Mouse (Mus musculus): ENCODE measurements around the gene Vps29. TPM values are rescaled to one million over a fixed set of nuclear protein-coding genes. Genes with fewer than 3 reads are reported as not detected.

The Vps29 gene
- polyA plus RNA-seq, 1 experiment from 2014 or later = 187 TPM

DNA sequence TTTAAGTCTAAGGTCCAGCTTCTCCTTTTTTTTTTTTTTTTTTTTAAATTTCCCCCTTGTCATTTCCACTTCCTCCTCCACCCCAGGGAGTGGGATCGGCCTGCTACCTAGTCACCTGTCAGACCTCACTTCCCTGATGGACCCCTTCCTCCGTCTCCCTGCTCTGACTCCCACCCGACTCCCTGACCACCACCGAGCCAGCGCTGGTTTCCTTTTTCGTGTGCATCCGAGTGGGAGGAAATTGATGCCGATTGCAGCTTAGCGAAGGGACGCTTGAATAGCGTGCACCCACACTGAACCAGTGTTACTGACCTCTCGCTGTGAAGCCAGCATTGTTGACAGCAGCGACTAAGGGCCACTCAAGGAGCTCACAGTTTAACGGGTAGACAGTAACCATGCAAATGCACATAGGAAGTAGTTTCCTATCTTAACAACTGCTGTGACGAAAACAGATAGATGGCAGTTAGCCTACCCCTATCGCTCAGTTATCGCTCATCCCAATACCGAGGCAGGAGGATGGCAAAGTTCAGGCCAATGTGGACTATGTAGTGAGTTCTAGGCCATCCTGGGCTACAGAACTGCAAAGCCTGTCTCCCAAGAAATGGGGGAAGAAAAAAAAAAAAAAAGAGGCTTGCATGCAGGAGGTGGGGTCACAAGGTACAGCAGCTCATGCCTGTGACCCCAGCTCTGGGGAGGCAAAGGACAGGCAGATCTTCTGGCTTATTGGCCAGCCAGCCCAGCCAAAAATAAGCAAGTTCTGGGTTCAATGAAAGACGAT, 38.2 kb downstream of the Vps29 start:
- Histone ChIP-seq H3K27ac (peak overlapping the region; percentile 85), H3K4me1 (peaks cover 13% of the 10 kb centered on the region), H3K4me3 (peak overlapping the region; percentile 89), H3K36me3 (replicated peaks) (peaks cover 21% of the 10 kb centered on the region), H3K27me3 (ENCODE audit: poor library complexity, severe bottlenecking) (no peaks in the 10 kb centered on the region), H3K9me3 (no peaks in the 10 kb centered on the region)
- no peak for DNase-seq (ENCODE audit: extremely low spot score, low spot score)
- 18% methylated on average over 19 of the region's 19 CpGs for WGBS

DNA sequence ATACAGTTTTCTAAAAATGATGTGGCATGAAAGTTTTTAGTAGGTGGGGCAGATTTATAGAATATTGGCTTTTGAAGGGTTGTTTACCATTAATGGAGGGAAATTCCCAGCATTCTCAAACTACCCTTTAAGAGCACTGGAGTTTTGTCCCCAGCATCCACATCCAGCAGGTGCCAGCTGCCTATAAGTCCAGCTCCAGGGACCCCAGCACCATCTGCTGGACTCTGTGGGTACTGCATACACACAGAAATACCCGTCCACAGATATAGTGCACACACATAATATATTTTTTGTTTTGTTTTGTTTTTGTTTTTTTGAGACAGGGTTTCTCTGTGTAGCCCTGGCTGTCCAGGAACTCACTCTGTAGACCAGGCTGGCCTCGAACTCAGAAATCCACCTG, 39.7 kb downstream of the Vps29 start:
- H3K27me3 ChIP-seq (ENCODE audit: poor library complexity, severe bottlenecking) = no peaks in the 10 kb centered on the region
- H3K4me3 ChIP-seq = no peak overlapping the region
- H3K36me3 ChIP-seq (replicated peaks) = peaks cover 35% of the 10 kb centered on the region
- no peaks in the 10 kb centered on the region for H3K9me3 ChIP-seq
- H3K27ac ChIP-seq = no peak overlapping the region
- H3K4me1 ChIP-seq = peaks cover 13% of the 10 kb centered on the region
- 52% methylated on average over 2 of the region's 2 CpGs for whole genome bisulfite sequencing
- peak; percentile 69 for DNase-seq (ENCODE audit: extremely low spot score, low spot score)

DNA sequence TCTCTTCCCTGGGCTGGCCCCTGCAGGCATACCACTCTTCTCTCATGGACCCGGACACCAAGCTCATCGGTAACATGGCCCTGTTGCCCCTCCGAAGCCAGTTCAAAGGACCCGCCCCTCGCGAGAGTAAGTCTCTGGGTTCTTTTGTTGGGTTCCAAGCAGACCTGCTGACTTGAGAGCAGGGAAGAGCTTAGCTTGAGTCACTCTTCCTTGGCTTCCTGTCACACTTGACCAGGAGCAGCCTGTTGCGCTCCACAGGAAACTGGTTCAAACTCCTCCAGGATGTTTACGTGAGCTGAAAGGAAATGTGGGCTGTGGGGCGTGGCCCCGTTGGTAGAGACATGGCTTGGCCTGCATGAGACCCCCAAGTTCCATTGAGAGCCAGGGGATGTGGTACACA, 42.6 kb downstream of the Vps29 start:
- Histone ChIP-seq H3K4me1 (peaks cover 13% of the 10 kb centered on the region), H3K36me3 (replicated peaks) (peaks cover 59% of the 10 kb centered on the region)
- 92% methylated on average over 10 of the region's 10 CpGs for WGBS

DNA sequence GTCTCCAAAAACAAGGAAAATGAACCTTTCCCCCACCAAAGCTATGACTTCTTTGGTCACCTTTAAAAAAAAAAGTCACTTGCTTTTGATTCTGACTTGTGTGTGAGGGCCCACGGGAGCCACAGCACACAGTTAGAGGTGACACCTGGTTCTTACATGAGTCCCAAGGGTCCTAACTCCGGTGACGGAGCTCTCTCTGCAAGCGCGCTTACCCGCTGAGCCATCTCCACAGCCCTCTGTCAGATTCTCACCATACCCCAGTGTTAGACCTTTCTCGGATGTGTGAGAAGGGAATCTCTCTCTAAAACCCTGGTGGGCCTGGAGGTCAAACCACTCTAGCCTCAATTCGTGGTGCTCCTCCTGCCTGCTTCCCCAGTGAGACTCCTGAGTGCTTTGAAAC, 43.3 kb downstream of the Vps29 start:
- WGBS = 96% methylated on average over 8 of the region's 8 CpGs
- H3K36me3 ChIP-seq (replicated peaks) = peaks cover 66% of the 10 kb centered on the region
- H3K9me3 ChIP-seq = no peaks in the 10 kb centered on the region
- no peak overlapping the region for H3K4me3 ChIP-seq
- no peaks in the 10 kb centered on the region for H3K27me3 ChIP-seq (ENCODE audit: poor library complexity, severe bottlenecking)
- H3K27ac ChIP-seq = no peak overlapping the region
- H3K4me1 ChIP-seq = peaks cover 9% of the 10 kb centered on the region
- DNase-seq (ENCODE audit: extremely low spot score, low spot score) = no peak

More for the DNA sequence above, 42.6 kb downstream of the Vps29 start:
- no peaks in the 10 kb centered on the region for H3K9me3 ChIP-seq
- H3K4me3 ChIP-seq = no peak overlapping the region
- DNase-seq (ENCODE audit: extremely low spot score, low spot score) = no peak
- no peaks in the 10 kb centered on the region for H3K27me3 ChIP-seq (ENCODE audit: poor library complexity, severe bottlenecking)
- no peak overlapping the region for H3K27ac ChIP-seq

DNA sequence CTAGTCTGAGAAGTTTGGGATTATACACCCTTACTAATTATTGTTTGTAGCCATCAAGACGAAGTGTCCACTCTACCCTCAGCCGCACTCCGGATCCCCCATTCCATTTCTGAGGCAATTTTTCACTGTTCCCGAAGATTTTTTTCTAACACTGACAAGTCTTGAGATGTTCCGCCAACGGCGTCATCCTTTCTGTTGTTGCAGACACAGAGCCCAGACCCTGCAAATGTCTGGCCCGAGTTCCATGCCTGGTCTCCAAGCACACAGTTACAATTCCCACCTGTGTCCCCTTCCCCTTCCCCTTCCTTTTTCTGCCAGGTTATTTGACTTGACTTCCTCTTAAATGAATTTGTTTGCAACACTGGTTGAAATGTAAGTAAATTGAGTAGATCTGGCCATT, 45.7 kb downstream of the Vps29 start:
- Histone ChIP-seq H3K9me3 (no peaks in the 10 kb centered on the region), H3K27me3 (ENCODE audit: poor library complexity, severe bottlenecking) (no peaks in the 10 kb centered on the region), H3K4me3 (no peak overlapping the region), H3K4me1 (no peaks in the 10 kb centered on the region), H3K36me3 (replicated peaks) (peaks cover 83% of the 10 kb centered on the region), H3K27ac (no peak overlapping the region)
- DNase-seq (ENCODE audit: extremely low spot score, low spot score) = no peak
- 95% methylated on average over 8 of the region's 8 CpGs for WGBS

DNA sequence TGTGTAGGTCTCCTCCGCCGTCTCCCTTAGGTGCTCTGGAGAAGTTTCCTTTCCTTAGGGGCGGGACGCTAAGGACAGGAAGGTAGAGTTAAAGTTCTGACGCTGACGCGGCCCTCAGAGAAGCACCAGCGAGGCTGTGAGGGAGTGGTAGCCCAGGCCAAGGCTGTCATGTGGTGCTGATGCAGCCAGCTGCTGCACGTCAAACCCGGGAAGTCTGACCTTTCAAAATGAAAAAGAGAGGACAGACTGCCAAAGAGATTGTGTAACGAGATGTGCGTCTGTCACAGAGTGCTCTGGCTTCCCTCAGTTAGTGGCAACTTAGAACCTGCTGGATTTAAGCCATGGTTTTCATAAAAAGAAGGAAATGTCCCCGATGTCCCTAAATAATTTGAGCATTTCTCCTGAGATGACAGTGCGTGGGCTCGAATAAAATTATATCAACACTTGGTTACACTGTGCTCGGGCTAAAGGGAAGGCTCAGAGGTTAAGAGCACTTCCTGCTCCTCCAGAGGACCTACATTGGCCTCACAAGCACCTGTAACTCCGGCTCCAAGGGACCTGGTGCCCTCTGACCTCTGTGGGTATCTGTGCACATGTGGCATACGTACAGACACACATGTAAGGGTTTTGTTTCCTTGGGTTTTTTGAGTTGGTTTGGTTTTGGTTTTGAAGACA, 46.6 kb downstream of the Vps29 start:
- no peak overlapping the region for H3K27ac ChIP-seq
- no peaks in the 10 kb centered on the region for H3K4me1 ChIP-seq
- DNase-seq (ENCODE audit: extremely low spot score, low spot score) = no peak
- no peaks in the 10 kb centered on the region for H3K9me3 ChIP-seq
- no peaks in the 10 kb centered on the region for H3K27me3 ChIP-seq (ENCODE audit: poor library complexity, severe bottlenecking)
- H3K4me3 ChIP-seq = no peak overlapping the region
- 88% methylated on average over 18 of the region's 18 CpGs for WGBS
- H3K36me3 ChIP-seq (replicated peaks) = peaks cover 88% of the 10 kb centered on the region

DNA sequence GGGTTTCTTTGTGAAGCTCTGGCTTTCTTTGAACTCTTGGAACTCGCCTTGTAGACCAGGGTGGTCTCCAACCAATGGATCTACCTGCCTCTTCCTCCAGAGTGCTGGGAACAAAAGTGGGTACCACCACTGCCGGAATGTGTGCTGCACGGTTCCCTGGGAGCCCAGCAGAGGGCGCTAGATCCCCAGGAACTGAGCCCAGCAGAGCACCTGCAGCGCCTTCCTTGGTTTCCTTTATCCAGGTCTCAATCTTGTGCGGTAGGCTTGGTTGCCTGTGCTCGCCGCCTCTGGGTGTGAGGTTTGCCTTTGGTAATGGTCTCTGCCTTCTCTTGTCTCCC, 47.1 kb downstream of the Vps29 start:
- H3K27me3 ChIP-seq (ENCODE audit: poor library complexity, severe bottlenecking) = no peaks in the 10 kb centered on the region
- no peaks in the 10 kb centered on the region for H3K9me3 ChIP-seq
- no peak overlapping the region for H3K4me3 ChIP-seq
- DNase-seq (ENCODE audit: extremely low spot score, low spot score) = peak; percentile 66
- 18% methylated on average over 8 of the region's 8 CpGs for whole genome bisulfite sequencing
- no peaks in the 10 kb centered on the region for H3K4me1 ChIP-seq
- H3K36me3 ChIP-seq (replicated peaks) = peaks cover 93% of the 10 kb centered on the region
- no peak overlapping the region for H3K27ac ChIP-seq

DNA sequence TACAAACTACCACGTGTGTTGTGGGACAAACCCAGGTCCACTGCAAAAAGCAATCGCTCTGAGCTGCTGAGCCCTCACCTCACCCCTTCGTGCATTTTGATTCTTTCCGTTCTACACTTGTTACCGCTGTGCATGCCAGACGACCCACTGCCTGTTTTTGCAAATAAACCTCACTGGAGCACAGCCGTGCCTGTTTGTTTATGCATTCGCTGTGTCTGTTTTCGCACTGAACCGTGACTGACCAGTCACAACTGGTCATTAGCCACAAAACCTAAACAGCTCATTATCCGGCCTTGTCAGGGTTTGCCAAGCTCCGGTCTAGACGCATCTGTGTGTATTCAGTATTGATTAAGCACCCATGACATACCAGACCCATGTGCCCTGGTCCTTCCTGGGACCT, 48.0 kb downstream of the Vps29 start:
- no peak for DNase-seq (ENCODE audit: extremely low spot score, low spot score)
- H3K9me3 ChIP-seq = peaks cover 7% of the 10 kb centered on the region; the same call in 1 of the 2 replicates
- WGBS = 95% methylated on average over 13 of the region's 13 CpGs
- no peak overlapping the region for H3K27ac ChIP-seq
- H3K27me3 ChIP-seq (ENCODE audit: poor library complexity, severe bottlenecking) = no peaks in the 10 kb centered on the region
- H3K4me1 ChIP-seq = no peaks in the 10 kb centered on the region
- H3K36me3 ChIP-seq (replicated peaks) = peaks cover 94% of the 10 kb centered on the region
- H3K4me3 ChIP-seq = no peak overlapping the region

DNA sequence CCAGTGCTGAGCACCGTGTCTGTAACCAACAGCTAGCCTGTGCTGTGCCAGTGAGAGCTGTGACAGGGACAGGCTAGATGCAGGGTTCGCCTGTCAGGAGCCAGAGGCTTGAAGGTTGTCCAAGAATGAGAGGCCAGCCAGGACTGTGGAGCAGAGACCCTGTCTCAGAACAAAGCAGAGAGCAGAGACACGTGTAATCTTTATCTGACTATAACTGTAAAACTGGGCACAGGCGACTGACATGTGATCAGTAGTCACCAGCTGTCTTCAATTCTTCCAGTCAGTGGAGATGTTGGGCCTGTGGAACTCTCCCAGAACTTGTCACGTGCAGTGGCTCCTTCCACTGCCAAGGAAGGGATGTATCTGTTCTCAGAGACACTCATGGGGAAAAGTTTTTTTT, 48.6 kb downstream of the Vps29 start:
- H3K36me3 ChIP-seq (replicated peaks) = peaks cover 94% of the 10 kb centered on the region

DNA sequence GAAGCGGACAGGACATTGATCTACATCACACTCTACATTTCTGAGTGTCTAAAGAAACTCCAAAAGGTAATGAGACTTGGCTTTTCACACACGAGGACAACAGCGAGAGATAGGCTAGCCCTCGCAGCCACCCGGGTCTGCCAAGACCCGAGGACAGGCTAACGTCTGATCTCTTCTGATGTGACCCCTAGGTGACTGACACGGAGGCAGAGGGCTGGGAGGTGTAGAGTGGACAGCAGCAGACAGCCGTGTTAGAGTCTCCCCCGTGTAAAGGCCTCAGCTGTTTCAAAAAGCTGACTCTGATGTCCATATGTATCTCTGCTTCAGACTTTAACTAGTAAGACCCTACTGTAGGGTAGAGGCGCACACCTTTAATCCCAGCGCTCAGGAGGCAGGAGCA, 49.2 kb downstream of the Vps29 start:
- H3K4me1 ChIP-seq = no peaks in the 10 kb centered on the region
- no peak for DNase-seq (ENCODE audit: extremely low spot score, low spot score)
- 93% methylated on average over 12 of the region's 12 CpGs for WGBS

More for the DNA sequence above, 48.6 kb downstream of the Vps29 start:
- no peaks in the 10 kb centered on the region for H3K4me1 ChIP-seq
- no peak for DNase-seq (ENCODE audit: extremely low spot score, low spot score)
- H3K4me3 ChIP-seq = no peak overlapping the region
- 86% methylated on average over 5 of the region's 5 CpGs for WGBS
- H3K9me3 ChIP-seq = peaks cover 9% of the 10 kb centered on the region; the same call in 1 of the 2 replicates
- no peaks in the 10 kb centered on the region for H3K27me3 ChIP-seq (ENCODE audit: poor library complexity, severe bottlenecking)
- no peak overlapping the region for H3K27ac ChIP-seq

DNA sequence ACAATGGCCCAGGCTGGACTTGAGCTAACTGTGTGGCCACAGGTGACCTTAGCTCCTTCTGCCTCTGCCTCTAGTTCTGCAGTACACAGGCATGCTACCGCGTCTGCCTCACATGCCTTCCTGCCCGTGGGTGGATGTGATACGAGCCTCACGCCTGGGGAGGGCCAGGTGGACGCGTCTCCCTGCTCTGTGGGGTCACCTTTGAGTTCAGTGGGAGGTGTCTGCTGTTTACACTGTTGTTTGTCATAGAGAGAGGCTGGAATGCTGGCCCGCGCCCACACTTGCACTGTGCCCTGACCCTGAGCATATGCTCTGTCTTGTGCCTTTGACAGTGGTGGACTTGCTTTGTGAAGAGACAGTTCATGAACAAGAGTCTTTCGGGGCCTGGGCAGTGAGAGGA, 51.4 kb downstream of the Vps29 start:
- Histone ChIP-seq H3K4me3 (no peak overlapping the region), H3K9me3 (peaks cover 9% of the 10 kb centered on the region; the same call in 1 of the 2 replicates), H3K27ac (no peak overlapping the region), H3K4me1 (no peaks in the 10 kb centered on the region), H3K27me3 (ENCODE audit: poor library complexity, severe bottlenecking) (no peaks in the 10 kb centered on the region), H3K36me3 (replicated peaks) (peaks cover 79% of the 10 kb centered on the region)
- WGBS = 99% methylated on average over 10 of the region's 10 CpGs
- no peak for DNase-seq (ENCODE audit: extremely low spot score, low spot score)

More for the DNA sequence above, 49.2 kb downstream of the Vps29 start:
- H3K27me3 ChIP-seq (ENCODE audit: poor library complexity, severe bottlenecking) = no peaks in the 10 kb centered on the region
- no peak overlapping the region for H3K4me3 ChIP-seq
- H3K9me3 ChIP-seq = peaks cover 9% of the 10 kb centered on the region; the same call in 1 of the 2 replicates
- peaks cover 89% of the 10 kb centered on the region for H3K36me3 ChIP-seq (replicated peaks)
- H3K27ac ChIP-seq = no peak overlapping the region

DNA sequence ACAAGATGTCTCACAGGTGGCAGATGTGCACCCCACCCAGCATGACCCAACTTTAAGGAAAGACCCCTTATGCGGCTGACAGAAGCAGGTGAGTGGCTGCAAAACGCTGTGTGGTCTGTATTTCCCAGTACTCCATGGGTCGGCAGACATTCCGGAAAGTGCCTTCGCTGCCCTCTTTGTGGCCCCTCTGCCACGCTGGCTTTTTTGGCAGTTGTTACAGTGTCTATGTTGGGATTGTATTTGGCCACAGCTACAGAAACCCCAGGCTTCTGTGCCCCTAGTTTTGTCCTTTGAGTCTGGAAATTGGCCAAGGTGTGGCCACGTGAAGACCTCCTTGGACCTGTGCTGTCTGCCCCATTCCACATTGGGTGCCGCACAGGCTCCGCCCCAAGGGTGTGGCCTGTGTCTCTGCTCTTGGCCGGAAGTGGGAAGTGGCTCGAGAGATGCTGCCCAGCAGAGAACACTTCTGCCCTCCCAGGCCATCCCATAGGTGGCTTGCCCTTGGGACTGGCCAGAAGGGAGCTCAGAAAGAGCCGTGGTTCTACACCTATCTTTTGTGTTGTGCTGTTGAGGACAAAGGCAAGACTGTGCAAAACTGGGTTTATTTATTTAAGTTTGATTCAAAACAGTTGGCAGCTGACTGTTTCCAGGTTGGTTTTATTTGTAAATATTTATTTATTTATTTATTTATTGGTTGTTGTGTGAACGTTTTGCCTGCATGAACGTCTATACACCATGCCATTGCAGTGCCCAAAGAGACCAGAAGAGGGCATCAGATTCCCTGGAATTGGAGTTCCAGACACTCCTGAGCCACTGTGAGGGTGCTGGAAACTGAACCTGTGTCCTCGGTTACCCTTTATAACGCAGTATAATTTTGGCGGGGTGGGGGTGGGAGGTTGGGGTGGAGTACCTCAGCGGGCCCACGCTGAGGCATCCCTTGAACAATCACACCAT, 55.8 kb downstream of the Vps29 start:
- DNase-seq (ENCODE audit: extremely low spot score, low spot score) = no peak
- H3K4me1 ChIP-seq = no peaks in the 10 kb centered on the region
- no peak overlapping the region for H3K4me3 ChIP-seq
- WGBS = 84% methylated on average over 19 of the region's 19 CpGs
- H3K27me3 ChIP-seq (ENCODE audit: poor library complexity, severe bottlenecking) = no peaks in the 10 kb centered on the region
- no peak overlapping the region for H3K27ac ChIP-seq
- H3K36me3 ChIP-seq (replicated peaks) = peaks cover 40% of the 10 kb centered on the region
- peaks cover 9% of the 10 kb centered on the region; the same call in 1 of the 2 replicates for H3K9me3 ChIP-seq

Measured in forebrain, embryonic 10.5 days (tissue).